In genomic region chr17:5977056-5977920, GRCm38 (mm10) we compare ENCODE assay signal across 8 mouse cellular contexts. TPM values are rescaled to one million over a fixed set of nuclear protein-coding genes. Genes with fewer than 3 reads are reported as not detected.
A peak's percentile ranks its signal among the peaks of the same experiment; 100 is the strongest.
DNase-seq lines count a peak whose midpoint lies in the region; ATAC-seq and TF ChIP-seq lines count a peak whose summit lies in the region.

No protein-coding gene starts in this region.

- WGBS in kidney, embryonic 15.5 days = 45% methylated on average over 16 of the region's 16 CpGs
- WGBS in liver, embryonic 13.5 days (ENCODE audit: insufficient replicate concordance) = 23% methylated on average over 16 of the region's 16 CpGs
- WGBS in stomach, embryonic 15.5 days = 52% methylated on average over 16 of the region's 16 CpGs

- no peak for ATAC-seq in kidney, embryonic 15.5 days (replicated peaks; ENCODE audit: low FRiP score)
- ATAC-seq in liver, embryonic 13.5 days (ENCODE audit: low read depth) = peak; percentile 22; the same call in 1 of the 2 replicates
- ATAC-seq in stomach, embryonic 15.5 days (ENCODE audit: insufficient read depth, low FRiP score, low read depth) = peak; percentile 31; the same call in 1 of the 2 replicates

- H3K4me2 ChIP-seq in kidney, embryonic 15.5 days = 0 out of 2 replicates have a peak overlapping the region, but pooled peaks have one; percentile 1
- H3K4me2 ChIP-seq in liver, embryonic 13.5 days = no peak overlapping the region
- H3K4me2 ChIP-seq in stomach, embryonic 15.5 days = peak overlapping the region; percentile 42

- H3K4me3 ChIP-seq in kidney, embryonic 15.5 days (replicated peaks) = no peak overlapping the region
- H3K4me3 ChIP-seq in MEL (ENCODE audit: control insufficient read depth in 1 of 2, insufficient read depth in 1 of 2, low read depth in 2 of 2, low read length in 2 of 2) = no peak overlapping the region
- no peak overlapping the region for H3K4me3 ChIP-seq in liver, embryonic 13.5 days (replicated peaks)
- H3K4me3 ChIP-seq in stomach, embryonic 15.5 days (replicated peaks) = no peak overlapping the region

- no peak for TF ChIP-seq EP300 in MEL (IDR thresholded peaks at IDR 0.05; ENCODE audit: low read depth in 1 of 2, low read length in 2 of 2)

- no peak for TF ChIP-seq RAD21 in MEL (IDR thresholded peaks at IDR 0.05; ENCODE audit: low read depth, low read length)

- H3K9ac ChIP-seq in kidney, embryonic 15.5 days = no peak overlapping the region
- no peak overlapping the region for H3K9ac ChIP-seq in MEL (ENCODE audit: control insufficient read depth, low read depth, low read length, poor library complexity, severe bottlenecking)
- no peak overlapping the region for H3K9ac ChIP-seq in liver, embryonic 13.5 days
- no peak overlapping the region for H3K9ac ChIP-seq in stomach, embryonic 15.5 days

- intact Hi-C loops in gastrocnemius, postnatal 36 days (cut with DNase I) = no loop called here

- no peak for DNase-seq in kidney, adult 8-10 months
- no peak for DNase-seq in MEL (ENCODE audit: low read depth, low spot score)
- DNase-seq in gastrocnemius, postnatal 36 days = peak; percentile 50 to 51
- no peak for DNase-seq in liver, embryonic 13.5 days
- DNase-seq in layer of hippocampus, postnatal 14 days (ENCODE audit: low spot score in 2 of 2) = no peak
- DNase-seq in embryo, embryonic 10.5 days (ENCODE audit: low spot score) = no peak

- no peaks in the 10 kb centered on the region for H3K9me3 ChIP-seq in kidney, embryonic 15.5 days (replicated peaks)
- H3K9me3 ChIP-seq in MEL (replicated peaks; ENCODE audit: insufficient read depth, low read length) = no peaks in the 10 kb centered on the region
- H3K9me3 ChIP-seq in liver, embryonic 13.5 days (replicated peaks) = no peaks in the 10 kb centered on the region
- H3K9me3 ChIP-seq in stomach, embryonic 15.5 days = no peaks in the 10 kb centered on the region

- H3K4me1 ChIP-seq in kidney, embryonic 15.5 days = peaks cover 38% of the 10 kb centered on the region
- H3K4me1 ChIP-seq in MEL (ENCODE audit: control insufficient read depth in 1 of 2, insufficient read depth in 2 of 2, low read length in 2 of 2) = 0 out of 4 replicates have a peak, but pooled peaks cover 0 to 5% of the 10 kb centered on the region in 2 experiments
- H3K4me1 ChIP-seq in liver, embryonic 13.5 days (replicated peaks) = peaks cover 36% of the 10 kb centered on the region
- peaks cover 36% of the 10 kb centered on the region for H3K4me1 ChIP-seq in stomach, embryonic 15.5 days

- 0 out of 2 replicates have a peak, but pooled peaks cover 2% of the 10 kb centered on the region for H3K27me3 ChIP-seq in kidney, embryonic 15.5 days
- H3K27me3 ChIP-seq in MEL (ENCODE audit: control insufficient read depth in 1 of 2, insufficient read depth in 2 of 2, low read length in 2 of 2) = no peaks in the 10 kb centered on the region
- peaks cover 48% of the 10 kb centered on the region for H3K27me3 ChIP-seq in liver, embryonic 13.5 days
- no peaks in the 10 kb centered on the region for H3K27me3 ChIP-seq in stomach, embryonic 15.5 days (replicated peaks)

- TF ChIP-seq POLR2A in MEL (IDR thresholded peaks at IDR 0.05; ENCODE audit: control insufficient read depth in 1 of 2, insufficient read depth in 1 of 2, low read depth in 1 of 2, low read length in 2 of 2, poor library complexity in 1 of 2) = no peak

- TF ChIP-seq CTCF in MEL (IDR thresholded peaks at IDR 0.05 in 2 of 3, conservative IDR thresholded peaks at IDR 0.05 in 1 of 3; ENCODE audit: control insufficient read depth in 1 of 3, insufficient read depth in 1 of 3, low read depth in 2 of 3, low read length in 3 of 3, poor library complexity in 1 of 3, severe bottlenecking in 1 of 3) = no peak

- H3K36me3 ChIP-seq in kidney, embryonic 15.5 days = no peaks in the 10 kb centered on the region
- H3K36me3 ChIP-seq in MEL (ENCODE audit: control insufficient read depth in 1 of 2, insufficient read depth in 2 of 2, low read length in 2 of 2) = no peaks in the 10 kb centered on the region
- H3K36me3 ChIP-seq in liver, embryonic 13.5 days = no peaks in the 10 kb centered on the region
- no peaks in the 10 kb centered on the region for H3K36me3 ChIP-seq in stomach, embryonic 15.5 days

- H3K79me2 ChIP-seq in MEL (ENCODE audit: control insufficient read depth, insufficient read depth, low read length, poor library complexity) = no peaks in the 10 kb centered on the region

- peak overlapping the region; percentile 54 for H3K27ac ChIP-seq in kidney, embryonic 15.5 days
- no peak overlapping the region for H3K27ac ChIP-seq in MEL (ENCODE audit: control insufficient read depth, low read depth, low read length)
- H3K27ac ChIP-seq in liver, embryonic 13.5 days = peak overlapping the region; percentile 74
- peak overlapping the region; percentile 67 for H3K27ac ChIP-seq in stomach, embryonic 15.5 days

TF ChIP-seq in MEL, 35 proteins besides CTCF, POLR2A, EP300 and RAD21:
- TF ChIP-seq RCOR1 (IDR thresholded peaks at IDR 0.05; ENCODE audit: low read depth, low read length) (no peak), GATA1 (IDR thresholded peaks at IDR 0.05; ENCODE audit: low read depth, low read length) (peak; percentile 25; the same call in 1 of the 2 replicates)

RNA-seq across cellular contexts. Expression of gene Synj2, which starts 36.2 kb away (rescaled TPM):
- 3.2 and 3.8 TPM in 2 replicates for polyA plus RNA-seq in kidney, embryonic 15.5 days (2015; fragmentation: Nextera tagmentation; extraction: Ambion mirVana)
- total RNA-seq in MEL (2012; rRNA removed) = 1.2 and 1.8 TPM in 2 replicates
- 1 to 10 TPM in 1 of 2 experiments, not detected in 1; 2.5 TPM for polyA plus RNA-seq in MEL (2012; ENCODE audit: insufficient read depth in 1 of 2, insufficient read length in 2 of 2, low read depth in 1 of 2, low replicate concordance in 2 of 2, missing spikeins in 1 of 2)
- total RNA-seq in gastrocnemius, postnatal 36 days (2021) = 10 to 100 TPM; 27.2 to 47.5 TPM
- polyA plus RNA-seq in liver, embryonic 13.5 days (2015; fragmentation: Nextera tagmentation; extraction: Ambion mirVana) = 1.0 and 1.3 TPM in 2 replicates
- polyA plus RNA-seq in stomach, embryonic 15.5 days (2015; fragmentation: Nextera tagmentation; extraction: Ambion mirVana) = 5.9 and 6.6 TPM in 2 replicates
- 10 to 100 TPM; 47.4 to 52.1 TPM for total RNA-seq in layer of hippocampus, postnatal 14 days (2021)

Comparison
In these comparisons a context has a peak if more than half of its experiments do, and no peak if none do; other contexts are left out.
1. DNase-seq: peak in gastrocnemius, postnatal 36 days (2 of 2); none in kidney, adult 8-10 months (0 of 2), MEL (single experiment), liver, embryonic 13.5 days (single experiment), layer of hippocampus, postnatal 14 days (0 of 2) and embryo, embryonic 10.5 days (single experiment).